Mouse (Mus musculus): ENCODE measurements around the gene Ddost.
A peak's percentile ranks its signal among the peaks of the same experiment; 100 is the strongest.

Gene Ddost

GRCm38 (mm10) chr4:138339963-138340362, 35.4 kb downstream of the Ddost start:
- peak; percentile 61 to 80 for DNase-seq

GRCm38 (mm10) chr4:138341393-138341792, 36.9 kb downstream of the Ddost start:
- peak; percentile 23 to 30 for DNase-seq

- peak in 1 of 2 experiments; percentile 27 for DNase-seq
Observed at GRCm38 (mm10) chr4:138342048-138342447, 37.5 kb downstream of the Ddost start.

GRCm38 (mm10) chr4:138342778-138343177, 38.2 kb downstream of the Ddost start:
- no peak for DNase-seq

DNA sequence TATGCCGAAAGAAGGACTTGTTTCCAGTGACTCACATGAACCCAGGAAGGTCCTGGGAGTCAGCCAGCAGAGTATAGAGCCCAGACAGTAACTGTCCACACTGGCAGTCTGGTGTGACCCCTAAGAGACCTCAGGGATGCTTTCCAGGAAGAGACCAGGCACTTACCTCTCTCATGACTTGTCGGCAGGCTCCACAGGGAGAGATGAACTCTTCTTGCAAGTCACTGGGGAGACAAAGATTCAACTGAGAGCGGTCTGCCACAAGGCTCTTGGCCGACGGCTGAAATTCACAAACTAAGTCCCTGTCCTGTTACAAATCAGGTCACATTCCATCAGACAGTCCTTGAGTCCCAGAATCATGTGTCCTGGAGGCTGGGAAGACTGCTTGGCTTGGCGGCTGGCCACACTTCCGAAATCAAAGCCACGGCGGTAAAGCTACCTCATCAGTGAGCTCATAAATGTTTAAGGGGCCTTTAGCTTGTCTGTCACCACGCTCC, 38.9 kb downstream of the Ddost start:
- DNase-seq: peak; percentile 62 to 74

DNA sequence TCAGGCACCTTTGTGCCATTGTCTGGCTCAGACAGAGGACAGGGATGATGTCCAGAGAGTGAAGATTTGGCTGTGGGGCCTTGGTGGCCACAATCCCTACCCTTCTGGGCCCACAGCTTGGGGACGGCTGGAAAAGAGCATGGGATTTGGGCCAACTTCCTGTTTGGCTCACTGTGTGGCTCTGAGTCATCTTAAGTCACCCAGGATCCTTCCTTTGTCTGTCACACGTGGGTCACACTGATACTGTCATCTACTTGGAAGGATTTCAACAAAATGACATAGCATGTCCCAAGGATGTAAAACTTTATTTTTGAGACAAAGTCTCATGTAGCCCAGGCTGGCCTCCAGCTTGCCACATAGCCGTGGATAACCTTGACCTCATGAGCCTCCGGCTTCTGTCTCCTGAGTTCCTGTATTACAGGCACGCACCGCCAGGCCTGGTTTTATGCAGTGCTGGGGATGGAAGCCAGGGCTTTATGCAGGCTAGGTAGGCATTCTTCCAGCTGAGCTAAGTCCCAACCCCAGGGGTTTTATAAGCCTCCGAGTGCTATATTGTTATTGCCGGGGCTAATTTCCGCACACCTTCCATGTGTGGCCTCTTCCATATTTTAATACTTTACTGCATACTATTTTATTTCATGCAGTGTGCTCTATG, 40.5 kb downstream of the Ddost start:
- DNase-seq: peak; percentile 56 to 64

DNA sequence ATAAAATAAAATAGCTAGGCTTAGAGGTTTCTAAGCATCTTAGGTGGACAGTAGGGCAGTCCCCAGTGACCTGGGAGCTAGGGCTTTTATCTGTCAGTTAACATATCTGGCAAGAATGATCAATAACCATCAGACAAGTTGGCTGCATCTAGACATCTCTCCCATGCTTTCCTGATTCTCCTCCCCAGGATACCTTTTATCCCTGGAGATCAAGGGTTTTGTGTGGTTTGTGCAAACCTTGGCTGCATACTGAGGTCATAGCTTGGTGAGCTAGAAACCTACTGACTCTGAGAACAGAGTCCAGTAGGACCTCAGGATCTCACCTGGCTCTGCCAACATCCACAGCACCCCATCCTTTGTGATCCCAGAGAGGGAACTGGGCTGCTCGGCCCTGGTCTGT, 42.8 kb downstream of the Ddost start:
- no peak for DNase-seq

- DNase-seq: no peak
Observed at GRCm38 (mm10) chr4:138348716-138349115, 44.2 kb downstream of the Ddost start.

- DNase-seq: no peak
Observed at GRCm38 (mm10) chr4:138351821-138352220, 47.3 kb downstream of the Ddost start.

DNA sequence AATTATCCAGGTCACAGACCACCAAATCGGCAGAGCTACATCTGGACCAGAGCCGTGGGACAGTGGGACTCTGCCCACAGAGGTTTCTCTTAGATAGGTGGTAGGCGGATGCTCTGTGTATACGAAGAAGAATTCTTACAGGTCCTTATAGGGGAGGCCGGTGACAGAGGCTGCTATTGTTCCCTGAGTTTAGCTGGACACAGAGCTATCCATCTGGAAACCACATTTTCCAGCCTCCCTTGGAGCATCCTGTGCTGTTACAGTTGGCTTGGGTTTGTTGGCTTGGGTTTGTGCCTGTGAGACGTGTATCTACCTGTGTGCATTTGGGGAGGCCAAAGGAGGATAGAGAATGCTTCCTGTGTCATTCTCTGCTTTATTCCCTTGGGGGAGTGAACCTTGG, 48.2 kb downstream of the Ddost start:
- no peak for DNase-seq

DNA sequence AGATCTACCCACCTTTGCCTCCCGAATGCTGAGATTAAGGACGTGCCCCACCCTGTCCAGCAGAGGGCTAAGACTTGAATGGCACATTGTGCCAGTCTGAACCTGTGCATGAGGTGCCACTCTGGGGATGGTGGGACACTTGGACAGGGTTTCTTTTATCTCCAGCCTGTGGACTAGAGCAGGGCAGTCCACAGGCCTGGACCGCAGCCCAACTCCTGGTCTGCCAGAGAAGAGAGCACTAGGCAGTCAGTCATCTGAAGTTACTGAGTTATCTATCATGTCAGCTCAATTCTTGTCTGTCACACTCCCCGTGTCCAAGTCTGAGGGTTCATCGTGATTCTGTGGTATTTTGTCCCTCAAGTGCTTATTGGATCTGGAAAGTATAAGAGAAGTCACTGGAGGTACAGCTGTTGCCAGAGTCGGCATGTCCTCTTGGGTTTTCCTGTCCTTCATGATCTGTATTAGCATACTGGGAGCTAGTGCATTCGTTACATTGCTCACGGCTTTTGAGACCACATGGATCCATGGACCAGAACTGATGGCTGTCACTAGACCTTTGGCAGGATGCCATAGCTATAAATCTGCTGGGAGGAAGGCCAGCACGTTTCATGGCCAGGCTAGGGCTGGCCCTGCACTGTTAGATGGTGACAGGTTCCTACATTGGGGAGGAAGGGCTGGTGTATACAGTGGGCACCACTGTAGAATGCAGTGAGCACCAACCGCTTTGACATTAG, 49.1 kb downstream of the Ddost start:
- no peak for DNase-seq

DNA sequence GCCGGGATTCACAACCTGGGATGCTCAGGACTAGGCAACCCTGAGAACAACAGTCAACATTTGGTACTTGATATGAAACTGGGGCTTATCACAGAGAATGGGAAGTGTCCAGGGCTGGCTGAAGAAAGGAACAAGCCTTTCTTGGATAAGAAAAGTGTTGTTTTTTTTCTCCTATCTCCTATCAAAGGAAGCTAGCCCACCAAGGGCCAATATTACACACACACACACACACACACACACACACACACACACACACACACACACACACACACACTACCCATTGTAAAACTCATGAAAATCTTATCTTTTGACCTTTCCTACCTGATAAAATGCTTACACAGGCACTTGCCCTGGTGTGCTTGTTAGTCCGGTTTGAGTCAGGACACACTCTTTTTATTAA, 51.0 kb downstream of the Ddost start:
- DNase-seq: no peak

GRCm38 (mm10) chr4:138356141-138356540, 51.6 kb downstream of the Ddost start:
- DNase-seq: no peak

DNA sequence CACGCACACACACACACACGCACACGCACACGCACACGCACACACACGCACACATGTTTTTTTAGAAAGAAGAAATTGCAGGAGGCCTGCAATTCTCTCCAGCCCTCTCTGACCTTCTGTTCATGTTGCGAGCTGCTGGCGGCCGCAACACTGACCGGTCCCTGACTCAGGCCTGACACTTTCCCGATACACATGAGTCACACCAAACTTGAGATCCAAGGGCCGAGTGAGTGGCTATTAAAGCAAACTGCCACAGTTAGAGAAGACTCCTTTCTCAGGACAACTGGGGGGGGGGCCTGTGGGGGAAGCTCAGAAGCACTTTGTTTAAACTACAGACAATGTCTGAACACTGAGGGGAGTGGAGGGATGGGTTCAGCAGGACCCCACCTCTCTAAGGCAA, 52.0 kb downstream of the Ddost start:
- DNase-seq: no peak

DNA sequence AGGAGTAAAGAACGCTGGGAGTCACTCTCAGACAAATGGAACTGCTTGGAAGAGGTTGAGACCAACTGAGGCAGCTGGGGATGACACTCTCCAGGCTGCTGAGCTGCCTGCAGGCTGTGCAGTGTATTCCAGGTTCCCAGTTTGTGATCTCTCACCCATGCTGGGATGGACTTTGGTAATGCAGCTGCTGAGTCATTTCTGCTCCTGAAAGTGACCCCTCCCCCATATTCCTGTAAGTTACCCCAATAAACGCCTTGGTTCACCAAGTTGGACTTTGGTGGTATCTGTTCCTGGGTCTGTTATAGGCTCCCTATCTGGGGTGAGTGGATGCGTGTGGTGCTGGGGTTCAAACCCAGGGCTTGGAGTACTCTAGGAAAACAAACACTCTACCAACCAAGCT, 53.6 kb downstream of the Ddost start:
- DNase-seq: no peak

- DNase-seq: peak; percentile 49 to 60
Observed at GRCm38 (mm10) chr4:138361370-138361821, 56.9 kb downstream of the Ddost start.

Measured in cerebellum, postnatal 25 days (tissue).